In genomic region chr4:109979461-109980320, GRCm38 (mm10) we compare ENCODE assay signal across 8 mouse cellular contexts. TPM values are rescaled to one million over a fixed set of nuclear protein-coding genes. Genes with fewer than 3 reads are reported as not detected.
DNase-seq lines count a peak whose midpoint lies in the region; ATAC-seq lines count a peak whose summit lies in the region.

No protein-coding gene starts in this region.

- H3K27me3 ChIP-seq in embryonic facial prominence, embryonic 10.5 days (replicated peaks; ENCODE audit: low read depth, poor library complexity, severe bottlenecking): peaks cover 100% of the 10 kb centered on the region
- peaks cover 97% of the 10 kb centered on the region for H3K27me3 ChIP-seq in hindbrain, embryonic 14.5 days (ENCODE audit: control insufficient read depth, insufficient read depth, low read length)
- peaks cover 98% of the 10 kb centered on the region for H3K27me3 ChIP-seq in neural tube, embryonic 11.5 days (ENCODE audit: control insufficient read depth, insufficient read depth, low read length)

- WGBS in embryonic facial prominence, embryonic 10.5 days: under 1% methylated on average over 66 of the region's 66 CpGs
- whole genome bisulfite sequencing in hindbrain, embryonic 14.5 days: 2% methylated on average over 65 of the region's 66 CpGs
- under 1% methylated on average over 60 of the region's 66 CpGs for WGBS in neural tube, embryonic 11.5 days

- no peaks in the 10 kb centered on the region for H3K36me3 ChIP-seq in embryonic facial prominence, embryonic 10.5 days (replicated peaks)
- H3K36me3 ChIP-seq in hindbrain, embryonic 14.5 days (replicated peaks; ENCODE audit: control insufficient read depth, insufficient read depth): no peaks in the 10 kb centered on the region
- H3K36me3 ChIP-seq in neural tube, embryonic 11.5 days (ENCODE audit: control insufficient read depth, insufficient read depth, low read length): no peaks in the 10 kb centered on the region

- no peak overlapping the region for H3K9ac ChIP-seq in hindbrain, embryonic 14.5 days
- H3K9ac ChIP-seq in neural tube, embryonic 11.5 days (ENCODE audit: low read length): no peak overlapping the region

- peak overlapping the region; percentile 60 for H3K4me3 ChIP-seq in embryonic facial prominence, embryonic 10.5 days
- peak overlapping the region; percentile 3; the same call in 1 of the 2 replicates for H3K4me3 ChIP-seq in hindbrain, embryonic 14.5 days (replicated peaks; ENCODE audit: low read length)
- H3K4me3 ChIP-seq in neural tube, embryonic 11.5 days (ENCODE audit: low read depth, low read length): no peak overlapping the region

- H3K4me1 ChIP-seq in embryonic facial prominence, embryonic 10.5 days: peaks cover 53% of the 10 kb centered on the region
- H3K4me1 ChIP-seq in hindbrain, embryonic 14.5 days (replicated peaks; ENCODE audit: control insufficient read depth, insufficient read depth, low read length): peaks cover 21% of the 10 kb centered on the region
- H3K4me1 ChIP-seq in neural tube, embryonic 11.5 days (ENCODE audit: control insufficient read depth, insufficient read depth, low read length): peaks cover 9% of the 10 kb centered on the region

- H3K4me2 ChIP-seq in hindbrain, embryonic 14.5 days (replicated peaks): no peak overlapping the region; the same call in 1 of the 2 replicates
- H3K4me2 ChIP-seq in neural tube, embryonic 11.5 days (ENCODE audit: low read depth): peak overlapping the region; percentile 8; the same call in 1 of the 2 replicates

- no peak for ATAC-seq in hindbrain, embryonic 14.5 days (ENCODE audit: low FRiP score)
- ATAC-seq in neural tube, embryonic 11.5 days (ENCODE audit: insufficient read depth, low FRiP score, low TSS enrichment): no peak

- DNase-seq in kidney, postnatal 4 days: peak; percentile 42 to 57
- no peak for DNase-seq in kidney, adult 9 months
- DNase-seq in embryonic facial prominence, embryonic 10.5 days (ENCODE audit: low spot score): peak; percentile 72
- no peak for DNase-seq in hindbrain, embryonic 14.5 days (ENCODE audit: low spot score)
- DNase-seq in neural tube, embryonic 11.5 days (ENCODE audit: low spot score): peak; percentile 53
- no peak for DNase-seq in cerebellum, adult 9-11 months
- DNase-seq in ovary, adult 18-20 months (ENCODE audit: low spot score): no peak
- no peak for DNase-seq in thymus, adult 18-20 months

- peaks cover 4% of the 10 kb centered on the region; the same call in 1 of the 2 replicates for H3K9me3 ChIP-seq in embryonic facial prominence, embryonic 10.5 days
- no peaks in the 10 kb centered on the region for H3K9me3 ChIP-seq in hindbrain, embryonic 14.5 days (ENCODE audit: control insufficient read depth, low read length)
- no peaks in the 10 kb centered on the region for H3K9me3 ChIP-seq in neural tube, embryonic 11.5 days (ENCODE audit: control insufficient read depth, low read length)

- peak overlapping the region; percentile 72 for H3K27ac ChIP-seq in embryonic facial prominence, embryonic 10.5 days (replicated peaks)
- H3K27ac ChIP-seq in hindbrain, embryonic 14.5 days: no peak overlapping the region
- no peak overlapping the region for H3K27ac ChIP-seq in neural tube, embryonic 11.5 days (ENCODE audit: low read depth, low read length)

RNA-seq across cellular contexts. Expression of gene Dmrta2, which starts 1.8 kb away (rescaled TPM):
- 0.75 and 0.87 TPM in 2 replicates for polyA plus RNA-seq in embryonic facial prominence, embryonic 10.5 days (2016; fragmentation: Nextera tagmentation; extraction: Ambion mirVana)
- 0.08 TPM in 1 of 2 replicates, not detected in the other for polyA plus RNA-seq in hindbrain, embryonic 14.5 days (2014; fragmentation: Nextera tagmentation; extraction: Ambion mirVana)
- 0.12 and 0.14 TPM in 2 replicates for polyA plus RNA-seq in neural tube, embryonic 11.5 days (2014; fragmentation: Nextera tagmentation; extraction: Ambion mirVana)

Comparison
In these comparisons a context has a peak if more than half of its experiments do, and no peak if none do; other contexts are left out.
1. DNase-seq: peak in kidney, postnatal 4 days (2 of 2), embryonic facial prominence, embryonic 10.5 days (single experiment) and neural tube, embryonic 11.5 days (single experiment); none in kidney, adult 9 months (single experiment), hindbrain, embryonic 14.5 days (single experiment), cerebellum, adult 9-11 months (single experiment), ovary, adult 18-20 months (single experiment) and thymus, adult 18-20 months (0 of 2).